Mouse (Mus musculus) heart, adult 2 months (tissue): ENCODE data around the gene Gm47791.

Experiments used
- CTCF ChIP-seq: fragments of 200-600 bp; IDR thresholded peaks from 2 replicates; pipeline ENCODE4 v1.8.1; 2022; ENCODE audit warnings: antibody characterized with exemption, mild to moderate bottlenecking, moderate library complexity
- POLR2A ChIP-seq: fragments of 200-500 bp; IDR thresholded peaks from 2 replicates; pipeline ENCODE4 v1.6.1; 2011; ENCODE audit warnings: mild to moderate bottlenecking, low read depth, low read length, control low read depth; ENCODE audit not compliant: insufficient read depth

DNA sequence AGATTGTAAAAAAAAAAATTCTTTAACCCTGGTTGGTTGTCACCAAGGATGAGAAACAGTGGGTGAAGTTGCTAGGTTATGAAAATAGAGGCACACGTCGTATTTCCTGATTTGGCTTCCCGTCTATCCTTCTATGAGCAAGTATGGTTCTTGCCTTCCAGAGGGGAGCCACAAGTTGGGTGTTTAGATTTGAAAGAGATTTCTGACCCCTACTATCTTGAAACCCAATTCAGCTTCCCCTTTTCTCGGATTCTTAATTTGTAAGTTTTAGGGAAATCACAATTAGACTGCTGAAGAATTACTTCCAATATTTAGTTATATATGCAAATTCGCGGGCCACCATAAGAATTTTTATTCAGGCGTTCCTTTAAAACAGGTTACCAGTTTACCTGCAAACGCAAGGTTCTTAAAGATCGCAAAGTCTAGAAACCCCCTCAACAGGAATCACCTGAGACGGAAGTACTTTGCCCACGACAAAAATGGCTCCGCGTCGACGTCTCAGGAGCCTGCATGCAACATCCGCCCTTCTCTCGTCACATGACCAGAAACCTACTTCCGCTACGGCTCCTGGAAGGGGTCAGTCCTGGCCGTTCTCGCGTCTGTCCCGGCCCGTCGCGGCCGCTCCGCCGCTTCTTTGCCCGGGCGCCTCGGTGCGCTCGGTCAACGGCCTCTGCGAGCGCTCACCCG lies 46.6 kb downstream of the Gm47791 start, which contains the start of gene Mff:
- TF ChIP-seq POLR2A (peak; percentile 79), CTCF (no peak)
